Mouse (Mus musculus): ENCODE measurements around the gene Olfr1154.

The Olfr1154 gene

GRCm38 (mm10) chr2:87905066-87905465 is at the start of gene Olfr1154:
Gene Olfr1154, minus strand, starts transcription at chr2:87905166.
- no peak for DNase-seq

DNA sequence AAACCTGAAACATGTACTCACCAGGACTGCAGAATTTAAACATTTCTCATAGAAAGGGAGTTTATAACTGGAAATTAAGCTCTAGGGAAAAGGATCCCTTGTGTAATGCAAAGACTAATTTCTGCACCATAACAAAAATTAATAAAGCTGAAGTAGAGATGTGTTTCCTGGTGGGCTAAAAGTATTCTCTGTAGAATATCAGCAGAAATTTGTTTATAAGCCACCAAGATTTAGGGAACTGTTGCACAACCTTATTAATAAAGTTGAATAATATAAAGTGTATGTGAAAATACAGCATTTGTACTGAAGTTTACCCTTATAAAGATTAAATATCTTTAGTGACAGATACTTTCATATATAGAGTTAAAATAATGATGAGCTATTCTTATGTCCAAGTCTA is 48.0 kb upstream of the Olfr1154 start, which contains the start of gene Olfr1156:
Gene Olfr1156 (minus strand): TSS at position 101 of the 400 bp plus-strand sequence.
- DNase-seq, result no peak

DNA sequence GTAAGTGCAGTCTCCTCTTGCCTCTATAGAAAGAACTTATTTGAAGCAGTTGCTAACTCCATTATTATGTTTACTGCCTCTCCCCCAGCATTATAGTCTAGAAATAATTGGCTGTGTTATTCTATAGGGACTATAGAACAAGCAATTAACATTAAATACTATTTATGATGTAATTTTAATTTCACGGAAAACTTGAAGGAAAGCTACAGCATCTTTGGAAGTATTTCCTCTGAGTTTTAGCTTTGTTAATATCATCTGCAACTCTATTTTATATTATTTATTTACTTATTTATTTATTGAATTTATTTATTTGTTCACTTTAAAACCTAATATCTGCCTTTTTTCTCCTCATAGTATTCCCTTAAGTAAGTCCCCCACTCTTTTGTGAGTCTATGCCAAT is 40.1 kb upstream of the Olfr1154 start, which contains the start of gene Olfr1155:
Gene Olfr1155 (minus strand): TSS at position 101 of the 400 bp plus-strand sequence.
- no peak for DNase-seq

DNA sequence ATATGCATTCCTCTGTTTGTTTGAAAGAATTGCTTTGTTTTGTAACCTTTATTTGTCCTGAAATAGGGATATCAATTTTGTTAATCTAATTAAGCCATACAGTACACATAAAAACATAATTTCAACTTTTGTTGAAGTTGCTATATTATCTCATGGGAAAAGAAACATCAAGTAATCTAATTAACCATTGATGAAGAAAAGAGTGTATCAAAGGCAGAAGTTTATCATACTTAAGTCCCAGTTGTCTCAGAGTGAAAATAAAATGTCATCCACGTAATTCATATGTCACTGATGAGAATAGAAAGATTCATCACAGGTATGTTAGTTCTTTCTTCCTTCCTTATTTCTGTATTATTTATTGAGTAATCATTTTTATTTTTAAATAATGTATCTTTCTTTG is 10.3 kb downstream of the Olfr1154 start, which contains the start of gene Olfr1153:
Gene Olfr1153 (plus strand): TSS at position 301 of the 400 bp plus-strand sequence.
- DNase-seq, result no peak

DNA sequence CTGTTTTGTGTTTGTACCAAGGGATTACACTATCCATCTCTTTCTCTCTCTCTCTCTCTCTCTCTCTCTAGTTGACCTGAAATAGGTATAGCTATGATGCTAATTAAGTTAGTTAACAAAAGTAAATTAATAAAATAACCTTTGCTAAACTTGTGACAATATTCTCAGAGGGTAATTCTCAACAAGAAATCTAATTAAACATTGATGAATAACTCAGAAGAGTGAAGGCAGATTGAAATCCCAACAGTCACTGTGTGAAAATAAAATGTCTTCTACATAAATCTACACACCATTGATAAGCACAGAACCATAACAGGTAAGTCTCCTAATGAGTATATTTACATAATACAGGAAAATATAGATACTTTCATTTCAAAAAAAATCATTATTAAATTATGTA is 38.8 kb downstream of the Olfr1154 start, which contains the start of gene Olfr1152:
Gene Olfr1152 (plus strand): TSS at position 301 of the 400 bp plus-strand sequence.
- DNase-seq, result no peak

GRCm38 (mm10) chr2:87855562-87855961 is 49.4 kb downstream of the Olfr1154 start, which contains the start of gene Olfr1151:
Gene Olfr1151, plus strand, starts transcription at chr2:87855862.
- DNase-seq, result no peak
